Mouse (Mus musculus): ENCODE results near the gene Map4k3. TPM values are rescaled to one million over a fixed set of nuclear protein-coding genes. Genes with fewer than 3 reads are reported as not detected.
A peak's percentile ranks its signal among the peaks of the same experiment; 100 is the strongest.

Map4k3 gene
- polyA plus RNA-seq, 1 experiment from 2014 or later = 37.5 TPM

DNA sequence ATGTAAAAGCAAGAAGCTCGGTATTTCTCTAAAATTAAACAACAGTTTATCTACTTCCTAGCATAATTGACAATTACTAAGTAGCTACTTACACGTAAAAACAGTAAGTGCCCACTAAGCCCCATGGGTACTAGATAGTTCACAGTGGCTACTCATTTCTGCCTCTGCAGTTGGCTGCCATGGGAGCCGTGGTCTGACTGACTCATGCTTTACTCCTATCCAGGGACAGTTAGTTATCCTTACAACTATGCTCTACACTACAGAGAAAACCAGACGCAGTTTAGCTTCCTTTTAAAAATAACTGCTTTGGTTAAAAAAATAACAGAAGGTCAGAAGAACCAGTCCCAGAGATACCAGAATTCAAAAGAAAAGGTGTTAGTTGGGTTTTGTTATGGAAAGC, 106.6 kb downstream of the Map4k3 start:
- H3K4me1 ChIP-seq (ENCODE audit: insufficient read depth, low read depth, low read length) = no peaks in the 10 kb centered on the region
- H3K4me3 ChIP-seq (ENCODE audit: low read depth, low read length) = no peak overlapping the region
- no peak for ATAC-seq
- H3K4me2 ChIP-seq (replicated peaks; ENCODE audit: low read depth, low read length) = no peak overlapping the region
- H3K27me3 ChIP-seq (replicated peaks; ENCODE audit: insufficient read depth, low read length) = no peaks in the 10 kb centered on the region
- no peak overlapping the region for H3K9ac ChIP-seq (replicated peaks; ENCODE audit: low read depth)
- no peak for DNase-seq (ENCODE audit: low spot score)
- peaks cover 3% of the 10 kb centered on the region for H3K36me3 ChIP-seq (ENCODE audit: insufficient read depth, low read length)
- WGBS = 85% methylated on average over 4 of the region's 4 CpGs
- H3K9me3 ChIP-seq (ENCODE audit: low read length) = no peaks in the 10 kb centered on the region
- no peak overlapping the region for H3K27ac ChIP-seq (ENCODE audit: low read length)
- TF ChIP-seq EP300 (IDR thresholded peaks at IDR 0.05) = no peak
- TF ChIP-seq CTCF (IDR thresholded peaks at IDR 0.05) = no peak

GRCm38 (mm10) chr17:80620786-80621423, 107.4 kb downstream of the Map4k3 start:
- TF ChIP-seq CTCF (IDR thresholded peaks at IDR 0.05) = peak; percentile 94
- TF ChIP-seq EP300 (IDR thresholded peaks at IDR 0.05) = no peak
- peak; percentile 66 for ATAC-seq
- H3K9ac ChIP-seq (replicated peaks; ENCODE audit: low read depth) = no peak overlapping the region
- H3K4me3 ChIP-seq (ENCODE audit: low read depth, low read length) = no peak overlapping the region
- H3K4me1 ChIP-seq (ENCODE audit: insufficient read depth, low read depth, low read length) = no peaks in the 10 kb centered on the region
- peak; percentile 45 for DNase-seq (ENCODE audit: low spot score)
- H3K9me3 ChIP-seq (ENCODE audit: low read length) = no peaks in the 10 kb centered on the region
- 39% methylated on average over 5 of the region's 5 CpGs for WGBS
- no peak overlapping the region for H3K27ac ChIP-seq (ENCODE audit: low read length)
- H3K36me3 ChIP-seq (ENCODE audit: insufficient read depth, low read length) = peaks cover 5% of the 10 kb centered on the region
- no peak overlapping the region for H3K4me2 ChIP-seq (replicated peaks; ENCODE audit: low read depth, low read length)
- no peaks in the 10 kb centered on the region for H3K27me3 ChIP-seq (replicated peaks; ENCODE audit: insufficient read depth, low read length)

GRCm38 (mm10) chr17:80619556-80619955, 108.7 kb downstream of the Map4k3 start:
- no peak for TF ChIP-seq EP300 (IDR thresholded peaks at IDR 0.05)
- no peak for TF ChIP-seq CTCF (IDR thresholded peaks at IDR 0.05)
- no peak overlapping the region for H3K9ac ChIP-seq (replicated peaks; ENCODE audit: low read depth)
- no peak overlapping the region for H3K4me2 ChIP-seq (replicated peaks; ENCODE audit: low read depth, low read length)
- H3K27ac ChIP-seq (ENCODE audit: low read length) = no peak overlapping the region
- peak; percentile 66 for DNase-seq (ENCODE audit: low spot score)
- H3K27me3 ChIP-seq (replicated peaks; ENCODE audit: insufficient read depth, low read length) = no peaks in the 10 kb centered on the region
- no peaks in the 10 kb centered on the region for H3K9me3 ChIP-seq (ENCODE audit: low read length)
- peaks cover 16% of the 10 kb centered on the region for H3K36me3 ChIP-seq (ENCODE audit: insufficient read depth, low read length)
- WGBS = 65% methylated on average over 13 of the region's 13 CpGs
- H3K4me3 ChIP-seq (ENCODE audit: low read depth, low read length) = no peak overlapping the region
- H3K4me1 ChIP-seq (ENCODE audit: insufficient read depth, low read depth, low read length) = no peaks in the 10 kb centered on the region
- peak; percentile 76 for ATAC-seq

- no peak for DNase-seq (ENCODE audit: low spot score)
- Histone ChIP-seq H3K36me3 (ENCODE audit: insufficient read depth, low read length) (peaks cover 19% of the 10 kb centered on the region), H3K4me1 (ENCODE audit: insufficient read depth, low read depth, low read length) (no peaks in the 10 kb centered on the region), H3K9ac (replicated peaks; ENCODE audit: low read depth) (no peak overlapping the region), H3K4me3 (ENCODE audit: low read depth, low read length) (no peak overlapping the region), H3K27me3 (replicated peaks; ENCODE audit: insufficient read depth, low read length) (no peaks in the 10 kb centered on the region), H3K9me3 (ENCODE audit: low read length) (no peaks in the 10 kb centered on the region), H3K27ac (ENCODE audit: low read length) (no peak overlapping the region), H3K4me2 (replicated peaks; ENCODE audit: low read depth, low read length) (no peak overlapping the region)
- 76% methylated on average over 5 of the region's 5 CpGs for WGBS
- no peak for ATAC-seq
- no peak for TF ChIP-seq CTCF (IDR thresholded peaks at IDR 0.05)
- no peak for TF ChIP-seq EP300 (IDR thresholded peaks at IDR 0.05)
Observed at GRCm38 (mm10) chr17:80618890-80619289, 109.4 kb downstream of the Map4k3 start.

GRCm38 (mm10) chr17:80603806-80604205, 124.5 kb downstream of the Map4k3 start:
- Histone ChIP-seq H3K4me3 (ENCODE audit: low read depth, low read length) (no peak overlapping the region), H3K4me1 (ENCODE audit: insufficient read depth, low read depth, low read length) (no peaks in the 10 kb centered on the region), H3K9me3 (ENCODE audit: low read length) (no peaks in the 10 kb centered on the region), H3K36me3 (ENCODE audit: insufficient read depth, low read length) (peaks cover 62% of the 10 kb centered on the region), H3K4me2 (replicated peaks; ENCODE audit: low read depth, low read length) (no peak overlapping the region), H3K27ac (ENCODE audit: low read length) (no peak overlapping the region), H3K9ac (replicated peaks; ENCODE audit: low read depth) (no peak overlapping the region), H3K27me3 (replicated peaks; ENCODE audit: insufficient read depth, low read length) (no peaks in the 10 kb centered on the region)
- no peak for DNase-seq (ENCODE audit: low spot score)
- WGBS = 89% methylated on average over 6 of the region's 6 CpGs
- ATAC-seq = no peak
- TF ChIP-seq CTCF (IDR thresholded peaks at IDR 0.05) = no peak
- TF ChIP-seq EP300 (IDR thresholded peaks at IDR 0.05) = no peak

- Histone ChIP-seq H3K27me3 (replicated peaks; ENCODE audit: insufficient read depth, low read length) (no peaks in the 10 kb centered on the region), H3K9ac (replicated peaks; ENCODE audit: low read depth) (no peak overlapping the region), H3K27ac (ENCODE audit: low read length) (no peak overlapping the region), H3K9me3 (ENCODE audit: low read length) (no peaks in the 10 kb centered on the region), H3K4me2 (replicated peaks; ENCODE audit: low read depth, low read length) (no peak overlapping the region), H3K4me3 (ENCODE audit: low read depth, low read length) (no peak overlapping the region), H3K4me1 (ENCODE audit: insufficient read depth, low read depth, low read length) (no peaks in the 10 kb centered on the region), H3K36me3 (ENCODE audit: insufficient read depth, low read length) (peaks cover 55% of the 10 kb centered on the region)
- 91% methylated on average over 19 of the region's 19 CpGs for WGBS
- TF ChIP-seq CTCF (IDR thresholded peaks at IDR 0.05) (no peak), EP300 (IDR thresholded peaks at IDR 0.05) (no peak)
- ATAC-seq (no peak), DNase-seq (ENCODE audit: low spot score) (no peak)
Observed at GRCm38 (mm10) chr17:80603079-80603625, 125.1 kb downstream of the Map4k3 start.

Measured in lung, postnatal 0 days (tissue).